Mouse (Mus musculus): ENCODE measurements around the gene Gm28051.

The Gm28051 gene

GRCm38 (mm10) chr12:102706833-102707463 is 50.6 kb downstream of the Gm28051 start:
- DNase-seq (ENCODE audit: low read depth, low spot score), result no peak

GRCm38 (mm10) chr12:102705906-102706640 is 51.5 kb downstream of the Gm28051 start:
- no peak for DNase-seq (ENCODE audit: low read depth, low spot score)

- peak; percentile 57 for DNase-seq (ENCODE audit: low read depth, low spot score)
Observed at GRCm38 (mm10) chr12:102705216-102705871, 52.2 kb downstream of the Gm28051 start.

GRCm38 (mm10) chr12:102704457-102705198 is 52.9 kb downstream of the Gm28051 start, which contains the start of gene Itpk1:
TSS of gene Itpk1 (minus strand) at chr12:102704930.
- DNase-seq (ENCODE audit: low read depth, low spot score), result peak; percentile 37

GRCm38 (mm10) chr12:102703921-102704408 is 53.6 kb downstream of the Gm28051 start:
- no peak for DNase-seq (ENCODE audit: low read depth, low spot score)

GRCm38 (mm10) chr12:102703441-102703840 is 54.1 kb downstream of the Gm28051 start:
- no peak for DNase-seq (ENCODE audit: low read depth, low spot score)

GRCm38 (mm10) chr12:102703111-102703412 is 54.5 kb downstream of the Gm28051 start:
- no peak for DNase-seq (ENCODE audit: low read depth, low spot score)

- peak; percentile 68 for DNase-seq (ENCODE audit: low read depth, low spot score)
Observed at GRCm38 (mm10) chr12:102702356-102703110, 55.0 kb downstream of the Gm28051 start.

GRCm38 (mm10) chr12:102701691-102702207 is 55.8 kb downstream of the Gm28051 start:
- no peak for DNase-seq (ENCODE audit: low read depth, low spot score)

- DNase-seq (ENCODE audit: low read depth, low spot score), result no peak
Observed at GRCm38 (mm10) chr12:102700453-102700852, 57.1 kb downstream of the Gm28051 start.

- no peak for DNase-seq (ENCODE audit: low read depth, low spot score)
Observed at GRCm38 (mm10) chr12:102699156-102699555, 58.4 kb downstream of the Gm28051 start.

- DNase-seq (ENCODE audit: low read depth, low spot score), result no peak
Observed at GRCm38 (mm10) chr12:102698089-102698684, 59.4 kb downstream of the Gm28051 start.

- no peak for DNase-seq (ENCODE audit: low read depth, low spot score)
Observed at GRCm38 (mm10) chr12:102697381-102697780, 60.2 kb downstream of the Gm28051 start.

- no peak for DNase-seq (ENCODE audit: low read depth, low spot score)
Observed at GRCm38 (mm10) chr12:102696635-102697354, 60.8 kb downstream of the Gm28051 start.

- no peak for DNase-seq (ENCODE audit: low read depth, low spot score)
Observed at GRCm38 (mm10) chr12:102695369-102696239, 62.0 kb downstream of the Gm28051 start.

- no peak for DNase-seq (ENCODE audit: low read depth, low spot score)
Observed at GRCm38 (mm10) chr12:102691761-102692160, 65.8 kb downstream of the Gm28051 start.

GRCm38 (mm10) chr12:102691180-102691579 is 66.4 kb downstream of the Gm28051 start:
- DNase-seq (ENCODE audit: low read depth, low spot score), result no peak

GRCm38 (mm10) chr12:102689773-102690563 is 67.6 kb downstream of the Gm28051 start:
- no peak for DNase-seq (ENCODE audit: low read depth, low spot score)
